Mouse (Mus musculus) adrenal gland, adult (tissue): ENCODE data around the gene Fam57a.
A peak's percentile ranks its signal among the peaks of the same experiment; 100 is the strongest.
"Not testable (repeated sequence)": the region's sequence is repeated elsewhere in the genome, so short reads cannot be mapped to it uniquely, and the experiment has no call there.

ENCODE experiments used
- DNase-seq, 2 experiments: peaks; one replicate each; pipeline ENCODE4 v3.0.0; 2022 to 2023; ENCODE audit warnings: low spot score in 1 of 2; ENCODE audit not compliant: inconsistent age in 2 of 2

Gene Fam57a

GRCm38 (mm10) chr11:76178726-76179494, 561 bp upstream of the Fam57a start:
- DNase-seq = peak in 1 of 2 experiments; percentile 39

GRCm38 (mm10) chr11:76180146-76180540, 672 bp downstream of the Fam57a start:
- no peak for DNase-seq

- no peak for DNase-seq
Measured at GRCm38 (mm10) chr11:76183745-76184144, 4.3 kb downstream of the Fam57a start.

- no peak for DNase-seq
Measured at GRCm38 (mm10) chr11:76186908-76187307, 7.4 kb downstream of the Fam57a start.

GRCm38 (mm10) chr11:76196275-76196976, 17.0 kb downstream of the Fam57a start:
- peak in 1 of 2 experiments; percentile 58 for DNase-seq

- no peak for DNase-seq
Measured at GRCm38 (mm10) chr11:76196977-76197469, 17.6 kb downstream of the Fam57a start.

GRCm38 (mm10) chr11:76201761-76202674, 22.5 kb downstream of the Fam57a start:
- peak; percentile 91 to 96 for DNase-seq

- DNase-seq = no peak
Measured at GRCm38 (mm10) chr11:76206793-76207192, 27.3 kb downstream of the Fam57a start.

- DNase-seq = no peak
Measured at GRCm38 (mm10) chr11:76210228-76210985, 30.9 kb downstream of the Fam57a start.

- DNase-seq = not testable (repeated sequence)
Measured at GRCm38 (mm10) chr11:76211595-76211994, 32.1 kb downstream of the Fam57a start.

GRCm38 (mm10) chr11:76213841-76214240, 34.4 kb downstream of the Fam57a start:
- no peak for DNase-seq

GRCm38 (mm10) chr11:76215011-76215410, 35.5 kb downstream of the Fam57a start:
- DNase-seq = no peak

- DNase-seq = no peak
Measured at GRCm38 (mm10) chr11:76216049-76216540, 36.6 kb downstream of the Fam57a start.

- peak; percentile 24 to 70 for DNase-seq
Measured at GRCm38 (mm10) chr11:76216681-76217389, 37.4 kb downstream of the Fam57a start.

GRCm38 (mm10) chr11:76217390-76217800, 37.9 kb downstream of the Fam57a start, which contains the start of the genes Dbil5 and Gemin4:
Gene Dbil5, plus strand, starts transcription at chr11:76217608.
Gene Gemin4, minus strand, starts transcription at chr11:76217664.
- peak; percentile 98 to 99 for DNase-seq

GRCm38 (mm10) chr11:76224631-76225030, 45.2 kb downstream of the Fam57a start:
- DNase-seq = no peak

GRCm38 (mm10) chr11:76225051-76225450, 45.6 kb downstream of the Fam57a start:
- no peak for DNase-seq

GRCm38 (mm10) chr11:76236136-76236535, 56.7 kb downstream of the Fam57a start:
- no peak for DNase-seq

- DNase-seq = no peak
Measured at GRCm38 (mm10) chr11:76239750-76240149, 60.3 kb downstream of the Fam57a start.
